Mouse (Mus musculus) thymus, adult 2 months (tissue): ENCODE results near the gene Runx2.

Experiments used
- CTCF ChIP-seq: fragments of 200-500 bp; IDR thresholded peaks from 2 replicates; pipeline ENCODE4 v1.5.1; 2012; ENCODE audit warnings: mild to moderate bottlenecking, control low read depth, low read length, moderate library complexity, borderline replicate concordance; ENCODE audit not compliant: control insufficient read depth, poor library complexity, insufficient read depth; ENCODE audit errors: extremely low read depth
- POLR2A ChIP-seq: fragments of 200-500 bp; IDR thresholded peaks from 2 replicates; pipeline ENCODE4 v1.6.1; 2012; ENCODE audit warnings: mild to moderate bottlenecking, low read length, control low read depth, moderate library complexity; ENCODE audit not compliant: control insufficient read depth, poor library complexity, insufficient read depth; ENCODE audit errors: extremely low read depth

- TF ChIP-seq CTCF (no peak), POLR2A (no peak)
Measured at GRCm38 (mm10) chr17:44743780-44744179, 70.8 kb downstream of the Runx2 start.
